ENCODE assay signal across 17 mouse cellular contexts in the genomic region with DNA sequence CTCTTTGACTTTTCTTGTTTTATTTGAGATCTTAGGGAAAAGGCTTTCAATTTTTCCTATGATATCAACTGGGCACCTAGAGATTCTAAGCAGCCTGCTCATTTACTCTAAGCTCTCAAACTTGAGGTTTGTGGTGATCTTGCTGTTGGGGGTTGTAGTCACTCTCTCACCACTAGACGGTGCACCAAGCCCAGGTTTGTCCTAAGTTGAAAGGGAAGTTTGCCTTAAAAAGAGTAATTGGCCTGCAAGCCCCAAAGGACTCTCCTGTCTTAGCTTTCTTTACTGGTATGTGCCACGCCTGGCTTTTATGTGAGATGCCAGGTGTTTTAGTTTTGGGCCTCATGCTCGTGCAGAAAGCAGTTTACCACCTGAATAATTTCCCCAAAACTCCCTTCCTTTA. TPM values are rescaled to one million over a fixed set of nuclear protein-coding genes. Genes with fewer than 3 reads are reported as not detected.
A peak's percentile ranks its signal among the peaks of the same experiment; 100 is the strongest.
DNase-seq lines count a peak whose midpoint lies in the region; ATAC-seq lines count a peak whose summit lies in the region.
"Had no signal": no experiment of that assay in that cellular context is flagged by ENCODE, and none has a peak within 500 bp of the region (broad histone marks: within the 10 kb centered on the region; RNA-seq: fewer than 3 reads in every experiment).

No protein-coding gene starts in this region.

- DNase-seq in 416B (ENCODE audit: low read depth): peak; percentile 36

- peak; percentile 51; the same call in 1 of the 2 replicates for ATAC-seq in common myeloid progenitor, adult 5-6 weeks (replicated peaks; ENCODE audit: low read depth, poor library complexity, severe bottlenecking)
- 0 out of 2 replicates have a peak, but pooled peaks have one; percentile 25 for ATAC-seq in granulocyte monocyte progenitor cell, adult 5-6 weeks (replicated peaks; ENCODE audit: poor library complexity, severe bottlenecking)
- peak; percentile 42; a peak in 1 of 4 replicates for ATAC-seq in hematopoietic stem cell, adult 5-6 weeks (replicated peaks in 1 of 2; ENCODE audit: insufficient read depth in 1 of 2, low FRiP score in 2 of 2, low TSS enrichment in 1 of 2, low read depth in 1 of 2, poor library complexity in 2 of 2, severe bottlenecking in 2 of 2)
- peak; percentile 70 for ATAC-seq in megakaryocyte progenitor cell, adult 5-6 weeks (replicated peaks; ENCODE audit: poor library complexity)
- ATAC-seq in megakaryocyte-erythroid progenitor cell, adult 5-6 weeks (replicated peaks; ENCODE audit: low FRiP score, low TSS enrichment, poor library complexity, severe bottlenecking): 0 out of 2 replicates have a peak, but pooled peaks have one; percentile 41

RNA-seq across cellular contexts. Expression of a gene that starts 12.7 kb away (rescaled TPM):
- total RNA-seq in common myeloid progenitor, adult 5-6 weeks (2017): not detected in 2 replicates
- not detected in 2 replicates for total RNA-seq in granulocyte monocyte progenitor cell, adult 5-6 weeks (2014; fragmentation: Nextera tagmentation)
- not detected in 2 replicates for total RNA-seq in granulocyte monocyte progenitor cell, adult 5-6 weeks (2017)
- total RNA-seq in hematopoietic stem cell, adult 5-6 weeks (2017): not detected in 2 replicates
- total RNA-seq in megakaryocyte progenitor cell, adult 5-6 weeks (2015): not detected in 2 replicates
- total RNA-seq in megakaryocyte progenitor cell, adult 5-6 weeks (2017): not detected in 2 replicates
- total RNA-seq in megakaryocyte-erythroid progenitor cell, adult 5-6 weeks (2014; fragmentation: Nextera tagmentation): not detected in 2 replicates
- total RNA-seq in megakaryocyte-erythroid progenitor cell, adult 5-6 weeks (2017): not detected in 2 replicates
- total RNA-seq: adrenal gland, adult 18-20 months; adrenal gland, adult 2 months; adrenal gland, adult 8-10 months; adrenal gland, postnatal 10 days; adrenal gland, postnatal 14 days; adrenal gland, postnatal 25 days; adrenal gland, postnatal 36 days; adrenal gland, postnatal 4 days; CH12.LX; ES-E14; MEL had no signal

Comparison
In these comparisons a context has a peak if more than half of its experiments do, and no peak if none do; other contexts are left out.
1. Peak in every context shown above with its lines: DNase-seq and ATAC-seq.